Mouse (Mus musculus) CD4-positive helper T cell, adult 2 months (primary cell): ENCODE measurements at regions not wholly inside any gene's neighbourhood (a gene's known extent, or its start where the extent isn't known, plus 50 kb on each side); places are given as distances from the start of the nearest gene placed in this dataset.
A peak's percentile ranks its signal among the peaks of the same experiment; 100 is the strongest.

Experiments
- DNase-seq: peaks from one replicate; pipeline ENCODE4 v3.0.0-alpha.2; 2012; ENCODE audit warnings: low read depth, missing footprints, low spot score

GRCm38 (mm10) chr1:43882576-43882975 is 50.9 kb upstream of the Tpp2 start:
- no peak for DNase-seq

GRCm38 (mm10) chr1:43880396-43880795 is 52.8 kb upstream of the Uxs1 start:
- peak; percentile 86 for DNase-seq

- no peak for DNase-seq
Observed at GRCm38 (mm10) chr1:43879896-43880295, 52.3 kb upstream of the Uxs1 start.

- no peak for DNase-seq
Observed at GRCm38 (mm10) chr1:43879163-43879562, 51.6 kb upstream of the Uxs1 start.

- DNase-seq: no peak
Observed at GRCm38 (mm10) chr1:43878163-43878562, 50.6 kb upstream of the Uxs1 start.

GRCm38 (mm10) chr1:43877704-43878103 is 50.1 kb upstream of the Uxs1 start:
- DNase-seq: no peak
